Mouse (Mus musculus) kidney, postnatal 0 days (tissue): ENCODE data around the gene Odf2l. TPM values are rescaled to one million over a fixed set of nuclear protein-coding genes. Genes with fewer than 3 reads are reported as not detected.

ENCODE experiments used
- ATAC-seq: fragments of 200-750 bp; cut with Nextera tagmentation; replicated peaks from 2 replicates; pipeline ENCODE4 v1.8.0; 2017; ENCODE audit warnings: low read depth, moderate number of reproducible peaks, moderate TSS enrichment, moderate library complexity; ENCODE audit not compliant: low FRiP score
- DNase-seq: peaks from one replicate; pipeline ENCODE4 v3.0.0-alpha.2; 2016; ENCODE audit warnings: low spot score
- H3K27ac ChIP-seq: fragments of 300-500 bp; sonication (generic); 2 replicates; pipeline ENCODE4 v1.5.1; 2014; ENCODE audit warnings: mild to moderate bottlenecking
- H3K27me3 ChIP-seq: fragments of 300-500 bp; sonication (generic); 2 replicates; pipeline ENCODE4 v1.6.1; 2014; ENCODE audit warnings: low read length, mixed read lengths; ENCODE audit not compliant: insufficient read depth
- H3K36me3 ChIP-seq: fragments of 300-500 bp; sonication (generic); 2 replicates; pipeline ENCODE4 v1.6.1; 2014; ENCODE audit warnings: low read length, mixed read lengths; ENCODE audit not compliant: insufficient read depth
- H3K4me1 ChIP-seq: fragments of 300-500 bp; sonication (generic); replicated peaks from 2 replicates; pipeline ENCODE4 v1.6.1; 2014; ENCODE audit warnings: antibody characterized with exemption, low read length, mixed read lengths; ENCODE audit not compliant: insufficient read depth
- H3K4me2 ChIP-seq: fragments of 300-500 bp; sonication (generic); 2 replicates; pipeline ENCODE4 v1.6.1; 2014; ENCODE audit warnings: mild to moderate bottlenecking, low read length, moderate library complexity, mixed read lengths
- H3K4me3 ChIP-seq: fragments of 300-500 bp; sonication (generic); replicated peaks from 2 replicates; pipeline ENCODE4 v1.5.1; 2014; ENCODE audit warnings: low read depth, low read length
- H3K9ac ChIP-seq: fragments of 300-500 bp; sonication (generic); 2 replicates; pipeline ENCODE4 v1.6.1; 2014; ENCODE audit warnings: low read depth, low read length
- H3K9me3 ChIP-seq: fragments of 300-500 bp; sonication (generic); replicated peaks from 2 replicates; pipeline ENCODE4 v1.6.1; 2016; ENCODE audit warnings: low read length, inconsistent platforms, mixed read lengths
- CTCF ChIP-seq: IDR thresholded peaks from 2 replicates; pipeline ENCODE4 v1.5.1; 2016; ENCODE audit warnings: antibody characterized with exemption, low read depth, mild to moderate bottlenecking, moderate library complexity
- WGBS: fragments of 180-500 bp; shearing (Covaris S2); extraction: QIAGEN DNeasy Blood & Tissue Kit; methylation state at CpG from one replicate; pipeline ENCODE4 v1.1.7; 2014; 5-methylcytosine and 5-hydroxymethylcytosine counted together
- polyA plus RNA-seq: library from polyadenylated mRNA; unstranded; fragments of >200 nt; fragmentation: Nextera tagmentation; extraction: Ambion mirVana; gene quantifications from 2 replicates; pipeline ENCODE4 v1.2.1, GENCODE M21; 2015

The Odf2l gene
- polyA plus RNA-seq, 1 experiment from 2014 or later, result 15.3 TPM

GRCm38 (mm10) chr3:145167766-145168165 lies 49.4 kb downstream of the Odf2l start:
- Histone ChIP-seq H3K4me2 (no peak overlapping the region), H3K9ac (no peak overlapping the region), H3K9me3 (no peaks in the 10 kb centered on the region), H3K4me1 (no peaks in the 10 kb centered on the region), H3K36me3 (no peaks in the 10 kb centered on the region), H3K27me3 (no peaks in the 10 kb centered on the region), H3K4me3 (no peak overlapping the region), H3K27ac (no peak overlapping the region)
- ATAC-seq (no peak), DNase-seq (no peak)
- TF ChIP-seq CTCF, result no peak
- WGBS, result 84% methylated on average over 5 of the region's 5 CpGs

- Histone ChIP-seq H3K4me1 (no peaks in the 10 kb centered on the region), H3K27ac (no peak overlapping the region), H3K4me2 (no peak overlapping the region), H3K4me3 (no peak overlapping the region), H3K27me3 (no peaks in the 10 kb centered on the region), H3K36me3 (no peaks in the 10 kb centered on the region), H3K9me3 (no peaks in the 10 kb centered on the region), H3K9ac (no peak overlapping the region)
- no peak for TF ChIP-seq CTCF
- DNase-seq (peak; percentile 22), ATAC-seq (no peak)
- WGBS, result 52% methylated on average over 13 of the region's 13 CpGs
Observed at GRCm38 (mm10) chr3:145168844-145169696, 50.7 kb downstream of the Odf2l start.

- H3K4me1 ChIP-seq, result no peaks in the 10 kb centered on the region
- no peaks in the 10 kb centered on the region for H3K36me3 ChIP-seq
- H3K9me3 ChIP-seq, result no peaks in the 10 kb centered on the region
- TF ChIP-seq CTCF, result no peak
- no peak for ATAC-seq
- H3K27me3 ChIP-seq, result no peaks in the 10 kb centered on the region
- H3K9ac ChIP-seq, result no peak overlapping the region
- no peak for DNase-seq
- no peak overlapping the region for H3K27ac ChIP-seq
- H3K4me2 ChIP-seq, result no peak overlapping the region
- 78% methylated on average over 4 of the region's 4 CpGs for WGBS
- no peak overlapping the region for H3K4me3 ChIP-seq
Observed at GRCm38 (mm10) chr3:145170028-145170427, 51.6 kb downstream of the Odf2l start.

GRCm38 (mm10) chr3:145170604-145171389 lies 52.4 kb downstream of the Odf2l start:
- Histone ChIP-seq H3K36me3 (no peaks in the 10 kb centered on the region), H3K4me2 (no peak overlapping the region), H3K27me3 (no peaks in the 10 kb centered on the region), H3K27ac (no peak overlapping the region), H3K9me3 (no peaks in the 10 kb centered on the region), H3K4me3 (no peak overlapping the region), H3K4me1 (no peaks in the 10 kb centered on the region), H3K9ac (no peak overlapping the region)
- no peak for TF ChIP-seq CTCF
- no peak for DNase-seq
- ATAC-seq, result no peak
- WGBS, result 75% methylated on average over 6 of the region's 6 CpGs

GRCm38 (mm10) chr3:145171390-145172060 lies 53.1 kb downstream of the Odf2l start:
- Histone ChIP-seq H3K36me3 (no peaks in the 10 kb centered on the region), H3K9me3 (no peaks in the 10 kb centered on the region), H3K4me1 (no peaks in the 10 kb centered on the region), H3K9ac (no peak overlapping the region), H3K4me2 (no peak overlapping the region), H3K4me3 (no peak overlapping the region), H3K27ac (no peak overlapping the region), H3K27me3 (no peaks in the 10 kb centered on the region)
- DNase-seq, result no peak
- TF ChIP-seq CTCF, result no peak
- no peak for ATAC-seq
- WGBS, result 74% methylated on average over 4 of the region's 4 CpGs

DNA sequence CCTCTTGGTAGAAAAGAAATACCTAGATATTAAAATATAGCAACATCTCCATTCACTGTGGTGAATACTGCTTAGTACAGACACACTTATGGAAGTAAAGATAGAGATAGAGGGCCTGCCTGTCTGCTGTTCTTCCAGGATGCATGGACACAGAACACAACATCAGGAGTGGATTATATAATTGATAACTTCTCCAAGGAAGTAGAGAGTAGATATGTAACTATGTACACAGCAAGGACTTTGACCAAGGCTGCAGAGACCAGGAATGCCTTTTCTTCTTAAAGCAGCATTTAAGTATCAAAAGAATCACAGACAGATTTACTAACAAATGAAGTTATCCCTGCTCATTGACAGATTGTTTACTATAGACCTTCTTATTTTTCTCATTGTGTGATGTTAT lies 66.3 kb downstream of the Odf2l start:
- Histone ChIP-seq H3K9ac (no peak overlapping the region), H3K27ac (no peak overlapping the region), H3K4me1 (no peaks in the 10 kb centered on the region), H3K4me2 (no peak overlapping the region), H3K36me3 (no peaks in the 10 kb centered on the region), H3K27me3 (no peaks in the 10 kb centered on the region), H3K9me3 (no peaks in the 10 kb centered on the region), H3K4me3 (no peak overlapping the region)
- no peak for DNase-seq
- TF ChIP-seq CTCF, result no peak
- no peak for ATAC-seq
